Mouse (Mus musculus) skeletal muscle tissue, postnatal 0 days (tissue): ENCODE results near the gene Rhox4b. TPM values are rescaled to one million over a fixed set of nuclear protein-coding genes. Genes with fewer than 3 reads are reported as not detected.

Source experiments
- polyA plus RNA-seq: library from polyadenylated mRNA; unstranded; fragments of >200 nt; fragmentation: Nextera tagmentation; extraction: Ambion mirVana; gene quantifications from 2 replicates; pipeline ENCODE4 v1.2.1, GENCODE M21; 2015

Gene Rhox4b
- polyA plus RNA-seq: not detected in 2 replicates

DNA sequence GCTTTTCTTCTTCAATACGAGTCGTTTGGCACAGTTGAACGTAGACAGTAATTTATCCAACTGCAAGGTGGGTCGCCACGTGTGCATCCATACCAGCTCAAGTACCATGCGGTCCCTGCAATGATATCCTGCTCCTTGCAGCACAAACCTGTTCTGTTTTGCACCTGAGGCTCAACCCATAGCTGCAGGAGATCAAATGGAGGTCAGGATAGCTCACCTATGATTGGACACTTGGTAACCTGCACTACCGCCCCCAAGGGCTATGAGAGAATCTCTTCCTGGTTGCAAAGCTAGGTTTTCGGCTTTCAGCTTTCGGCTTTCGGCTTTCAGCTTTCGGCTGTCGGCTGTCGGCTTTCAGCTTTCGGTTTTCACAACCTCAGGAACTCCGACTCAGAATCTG, at the start of gene Rhox4b:
Gene Rhox4b, plus strand, starts transcription at position 301 of the 400 bp plus-strand sequence.

DNA sequence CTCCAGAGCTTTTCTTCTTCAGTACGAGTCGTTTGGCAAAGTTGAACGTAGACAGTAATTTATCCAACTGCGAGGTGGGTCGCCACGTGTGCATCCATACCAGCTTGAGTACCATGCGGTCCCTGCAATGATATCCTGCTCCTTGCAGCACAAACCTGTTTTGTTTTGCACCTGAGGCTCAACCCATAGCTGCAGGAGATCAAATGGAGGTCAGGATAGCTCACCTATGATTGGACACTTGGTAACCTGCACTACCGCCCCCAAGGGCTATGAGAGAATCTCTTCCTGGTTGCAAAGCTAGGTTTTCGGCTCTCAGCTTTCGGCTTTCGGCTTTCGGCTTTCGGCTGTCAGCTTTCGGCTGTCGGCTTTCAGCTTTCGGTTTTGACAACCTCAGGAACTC, 41.7 kb upstream of the Rhox4b start, which contains the start of gene Rhox4a2:
Gene Rhox4a2, plus strand, starts transcription at position 301 of the 400 bp plus-strand sequence.

DNA sequence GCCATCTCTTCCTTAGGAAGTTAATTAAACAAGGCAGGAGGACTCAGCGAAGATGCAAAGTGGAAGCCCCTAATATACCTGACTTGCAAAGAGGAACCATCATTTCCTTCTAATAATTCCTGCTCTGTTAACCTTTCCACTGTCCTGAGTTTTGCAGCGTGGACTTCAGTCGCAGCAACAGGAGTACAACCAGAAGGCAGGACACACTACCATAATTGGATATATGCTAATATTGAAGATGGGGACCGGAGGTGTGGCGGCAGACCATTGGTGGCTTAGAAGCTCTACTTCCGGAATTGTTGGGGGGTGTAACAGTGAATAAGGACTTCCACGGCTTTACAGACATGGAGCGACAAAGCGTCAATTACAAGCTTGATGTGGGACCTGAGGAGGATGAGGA, 20.5 kb upstream of the Rhox4b start, which contains the start of gene Rhox2b:
Gene Rhox2b, plus strand, starts transcription at position 301 of the 400 bp plus-strand sequence.

DNA sequence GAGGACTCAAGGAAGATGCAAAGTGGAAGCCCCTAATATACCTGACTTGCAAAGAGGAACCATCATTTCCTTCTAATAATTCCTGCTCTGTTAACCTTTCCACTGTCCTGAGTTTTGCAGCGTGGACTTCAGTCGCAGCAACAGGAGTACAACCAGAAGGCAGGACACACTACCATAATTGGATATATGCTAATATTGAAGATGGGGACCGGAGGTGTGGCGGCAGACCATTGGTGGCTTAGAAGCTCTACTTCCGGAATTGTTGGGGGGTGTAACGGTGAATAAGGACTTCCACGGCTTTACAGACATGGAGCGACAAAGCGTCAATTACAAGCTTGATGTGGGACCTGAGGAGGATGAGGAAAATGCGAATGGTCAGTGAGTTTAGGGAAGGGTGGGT, 21.1 kb downstream of the Rhox4b start, which contains the start of gene Rhox2c:
Gene Rhox2c, plus strand, starts transcription at position 301 of the 400 bp plus-strand sequence.

DNA sequence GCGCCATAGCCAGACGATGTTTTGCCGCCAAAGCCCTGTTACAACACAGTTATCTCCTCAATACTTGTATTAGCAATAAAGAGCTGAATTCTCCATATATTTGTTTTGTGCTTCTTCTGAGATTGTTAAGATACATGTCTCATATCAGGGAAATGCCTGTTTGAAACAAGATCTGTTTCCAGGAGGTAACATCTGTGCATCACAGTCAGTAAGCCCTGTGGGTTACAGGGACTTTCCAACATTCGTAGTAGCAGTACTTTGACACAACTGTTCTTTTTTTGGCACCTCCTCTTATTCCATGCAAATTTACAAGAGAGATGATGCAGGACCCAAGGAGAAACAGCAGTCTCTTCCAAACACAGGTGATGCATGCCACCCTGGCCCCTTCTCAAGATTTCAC, 26.0 kb downstream of the Rhox4b start, which contains the start of gene Rhox3c:
Gene Rhox3c, plus strand, starts transcription at position 301 of the 400 bp plus-strand sequence.

DNA sequence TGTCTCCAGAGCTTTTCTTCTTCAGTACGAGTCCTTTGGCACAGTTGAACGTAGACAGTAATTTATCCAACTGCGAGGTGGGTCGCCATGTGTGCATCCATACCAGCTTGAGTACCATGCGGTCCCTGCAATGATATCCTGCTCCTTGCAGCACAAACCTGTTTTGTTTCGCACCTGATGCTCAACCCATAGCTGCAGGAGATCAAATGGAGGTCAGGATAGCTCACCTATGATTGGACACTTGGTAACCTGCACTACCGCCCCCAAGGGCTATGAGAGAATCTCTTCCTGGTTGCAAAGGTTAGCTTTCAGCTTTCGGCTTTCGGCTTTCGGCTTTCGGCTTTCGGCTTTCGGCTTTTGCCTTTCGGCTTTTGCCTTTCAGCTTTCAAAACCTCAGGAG, 47.7 kb downstream of the Rhox4b start, which contains the start of gene Rhox4c:
Gene Rhox4c, plus strand, starts transcription at position 301 of the 400 bp plus-strand sequence.

Other genes with a start within 250 kb of the Rhox4b start
- gene Ndufa1, start 241.3 kb upstream of the Rhox4b start, polyA plus RNA-seq: 757 and 886 TPM in 2 replicates
- 5.4 and 5.5 TPM in 2 replicates for gene Rnf113a1, start 241.2 kb upstream of the Rhox4b start, polyA plus RNA-seq
- not detected in 2 replicates for gene Gm9, start 221.5 kb upstream of the Rhox4b start, polyA plus RNA-seq
- not detected in 2 replicates for gene Rhox1, start 210.2 kb upstream of the Rhox4b start, polyA plus RNA-seq
- gene Rhox2a, start 187.5 kb upstream of the Rhox4b start, polyA plus RNA-seq: not detected in 2 replicates
- not detected in 2 replicates for gene Rhox3a, start 182.6 kb upstream of the Rhox4b start, polyA plus RNA-seq
- not detected in 2 replicates for gene Rhox4a, start 167.2 kb upstream of the Rhox4b start, polyA plus RNA-seq
- 0.68 TPM in 1 of 2 replicates, not detected in the other for gene Rhox3a2, start 52.5 kb upstream of the Rhox4b start, polyA plus RNA-seq
- not detected in 2 replicates for gene Rhox4a2, start 41.6 kb upstream of the Rhox4b start, polyA plus RNA-seq
- gene Rhox2b, start 20.4 kb upstream of the Rhox4b start, polyA plus RNA-seq: not detected in 2 replicates
- 0.21 TPM in 1 of 2 replicates, not detected in the other for gene Rhox2c, start 21.2 kb downstream of the Rhox4b start, polyA plus RNA-seq
- gene Rhox3c, start 26.1 kb downstream of the Rhox4b start, polyA plus RNA-seq: 0.63 and 1.1 TPM in 2 replicates
- not detected in 2 replicates for gene Rhox4c, start 47.8 kb downstream of the Rhox4b start, polyA plus RNA-seq
- gene Rhox2d, start 60.9 kb downstream of the Rhox4b start, polyA plus RNA-seq: not detected in 2 replicates
- not detected in 2 replicates for gene Rhox4d, start 81.9 kb downstream of the Rhox4b start, polyA plus RNA-seq
- gene Rhox2e, start 98.0 kb downstream of the Rhox4b start, polyA plus RNA-seq: not detected in 2 replicates
- 0.35 and 0.41 TPM in 2 replicates for gene Rhox3e, start 109.5 kb downstream of the Rhox4b start, polyA plus RNA-seq
- not detected in 2 replicates for gene Rhox4e, start 124.9 kb downstream of the Rhox4b start, polyA plus RNA-seq
- not detected in 2 replicates for gene Rhox2f, start 138.9 kb downstream of the Rhox4b start, polyA plus RNA-seq
- 0.18 and 0.67 TPM in 2 replicates for gene Rhox3f, start 148.5 kb downstream of the Rhox4b start, polyA plus RNA-seq
- gene Rhox4f, start 175.2 kb downstream of the Rhox4b start, polyA plus RNA-seq: not detected in 2 replicates
- gene Rhox3g, start 196.1 kb downstream of the Rhox4b start, polyA plus RNA-seq: not detected in 2 replicates
- not detected in 2 replicates for gene Rhox2g, start 211.0 kb downstream of the Rhox4b start, polyA plus RNA-seq
- gene Rhox4g, start 218.8 kb downstream of the Rhox4b start, polyA plus RNA-seq: not detected in 2 replicates
- gene Rhox3h, start 236.3 kb downstream of the Rhox4b start, polyA plus RNA-seq: 0.16 TPM in 1 of 2 replicates, not detected in the other
- not detected in 2 replicates for gene Rhox2h, start 240.8 kb downstream of the Rhox4b start, polyA plus RNA-seq